Mouse (Mus musculus) C2C12 (cell line): ENCODE measurements around the gene Slamf8. TPM values are rescaled to one million over a fixed set of nuclear protein-coding genes. Genes with fewer than 3 reads are reported as not detected.

Experiments used
- H3K27me3 ChIP-seq: one replicate; pipeline ENCODE4 v1.6.1; 2011; ENCODE audit not compliant: control insufficient read depth, insufficient read depth, insufficient read length
- H3K36me3 ChIP-seq: one replicate; pipeline ENCODE4 v1.6.1; 2011; ENCODE audit not compliant: control insufficient read depth, insufficient read depth
- H3K4me3 ChIP-seq: one replicate; pipeline ENCODE4 v1.5.1; 2011; ENCODE audit warnings: mild to moderate bottlenecking, control low read depth; ENCODE audit not compliant: poor library complexity, insufficient read depth, severe bottlenecking
- H3K79me2 ChIP-seq: one replicate; pipeline ENCODE4 v1.6.1; 2011; ENCODE audit not compliant: control insufficient read depth, insufficient read depth
- H3K79me3 ChIP-seq: one replicate; pipeline ENCODE4 v1.6.1; 2011; ENCODE audit warnings: low read depth, control low read depth
- H3ac ChIP-seq: one replicate; pipeline ENCODE3; 2011; ENCODE audit warnings: low read depth; ENCODE audit not compliant: control insufficient read depth, insufficient read length
- CEBPB ChIP-seq: IDR thresholded peaks from one replicate; pipeline ENCODE4 v1.6.1; 2011; ENCODE audit warnings: low read depth, mild to moderate bottlenecking, control low read depth, moderate library complexity
- CTCF ChIP-seq: IDR thresholded peaks from one replicate; pipeline ENCODE4 v1.5.1; 2011; ENCODE audit not compliant: control insufficient read depth, insufficient read depth, insufficient read length
- FOSL1 ChIP-seq: IDR thresholded peaks from one replicate; pipeline ENCODE4 v1.8.0; 2011; ENCODE audit warnings: mild to moderate bottlenecking, low read length; ENCODE audit not compliant: poor library complexity, insufficient read depth, severe bottlenecking
- MAX ChIP-seq: IDR thresholded peaks from one replicate; pipeline ENCODE4 v1.6.1; 2011; ENCODE audit warnings: mild to moderate bottlenecking, control low read depth
- MYOD1 ChIP-seq: IDR thresholded peaks from one replicate; pipeline ENCODE4 v1.6.1; 2011; ENCODE audit warnings: low read depth; ENCODE audit not compliant: control insufficient read depth, insufficient read length
- MYOG ChIP-seq: IDR thresholded peaks from one replicate; pipeline ENCODE4 v1.6.1; 2011; ENCODE audit not compliant: control insufficient read depth, insufficient read length; ENCODE audit errors: extremely low read depth
- USF1 ChIP-seq: IDR thresholded peaks from one replicate; pipeline ENCODE4 v1.6.1; 2011; ENCODE audit warnings: low read depth, mild to moderate bottlenecking, control low read depth, moderate library complexity
- polyA plus RNA-seq: library from polyadenylated mRNA; unstranded; fragments of >200 nt; fragmentation: generic; extraction: Trizol; gene quantifications from one replicate; pipeline ENCODE4 v1.2.1, GENCODE M21; 2012; ENCODE audit warnings: missing spikeins

The Slamf8 gene
- polyA plus RNA-seq, 1 experiment, result not detected

GRCm38 (mm10) chr1:172539827-172540226 lies 50.5 kb downstream of the Slamf8 start:
- Histone ChIP-seq H3K79me2 (no peaks in the 10 kb centered on the region), H3ac (no peak overlapping the region), H3K27me3 (peaks cover 8% of the 10 kb centered on the region), H3K36me3 (no peaks in the 10 kb centered on the region), H3K4me3 (no peak overlapping the region), H3K79me3 (no peaks in the 10 kb centered on the region)
- no peak for TF ChIP-seq MAX
- no peak for TF ChIP-seq CTCF
- TF ChIP-seq CEBPB, result no peak
- no peak for TF ChIP-seq MYOG
- no peak for TF ChIP-seq FOSL1
- TF ChIP-seq MYOD1, result no peak
- no peak for TF ChIP-seq USF1

- H3ac ChIP-seq, result no peak overlapping the region
- no peak for TF ChIP-seq FOSL1
- TF ChIP-seq CEBPB, result no peak
- TF ChIP-seq MAX, result no peak
- no peak for TF ChIP-seq MYOD1
- TF ChIP-seq MYOG, result no peak
- no peak for TF ChIP-seq USF1
- no peak for TF ChIP-seq CTCF
- H3K79me3 ChIP-seq, result no peaks in the 10 kb centered on the region
- H3K4me3 ChIP-seq, result no peak overlapping the region
- no peaks in the 10 kb centered on the region for H3K79me2 ChIP-seq
- H3K27me3 ChIP-seq, result no peaks in the 10 kb centered on the region
- no peaks in the 10 kb centered on the region for H3K36me3 ChIP-seq
Measured at GRCm38 (mm10) chr1:172535116-172535515, 55.3 kb downstream of the Slamf8 start.

DNA sequence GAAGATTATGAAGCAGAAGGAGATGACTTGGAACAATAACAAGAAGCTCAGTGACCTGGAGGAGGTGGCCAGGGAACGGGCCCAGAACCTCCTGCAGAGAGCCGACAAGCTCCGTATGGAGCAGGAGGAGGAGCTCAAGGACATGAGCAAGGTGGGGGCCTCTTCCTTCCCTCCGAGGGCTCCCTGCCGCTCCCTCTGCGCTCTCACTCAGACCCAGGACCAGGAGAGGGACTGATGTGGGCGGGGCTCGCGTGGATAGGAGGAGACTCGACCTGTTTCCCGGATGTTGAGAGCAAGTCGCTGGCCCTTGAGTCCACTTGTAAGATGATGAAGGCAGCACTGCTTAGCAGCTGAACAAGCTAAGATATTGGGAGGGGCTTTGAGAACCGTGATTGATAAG lies 57.8 kb downstream of the Slamf8 start:
- no peak for TF ChIP-seq FOSL1
- no peak for TF ChIP-seq MAX
- TF ChIP-seq MYOG, result no peak
- no peak for TF ChIP-seq USF1
- no peak for TF ChIP-seq CEBPB
- no peak for TF ChIP-seq MYOD1
- TF ChIP-seq CTCF, result no peak
- Histone ChIP-seq H3K79me3 (no peaks in the 10 kb centered on the region), H3K4me3 (no peak overlapping the region), H3K79me2 (no peaks in the 10 kb centered on the region), H3ac (no peak overlapping the region), H3K36me3 (no peaks in the 10 kb centered on the region), H3K27me3 (no peaks in the 10 kb centered on the region)

Other genes starting within 250 kb of the Slamf8 start
- gene Kcnj10, start 249.4 kb downstream of the Slamf8 start, polyA plus RNA-seq, result not detected
- 3.8 TPM for gene Pigm, start 214.0 kb downstream of the Slamf8 start, polyA plus RNA-seq
- gene Slamf9, start 115.2 kb downstream of the Slamf8 start, polyA plus RNA-seq, result 0.19 TPM
- gene Igsf9, start 108.8 kb downstream of the Slamf8 start, polyA plus RNA-seq, result 4.1 TPM
- gene Tagln2, start 90.5 kb downstream of the Slamf8 start, polyA plus RNA-seq, result 771 TPM
- not detected for gene Cfap45, start 69.8 kb downstream of the Slamf8 start, polyA plus RNA-seq
- gene Vsig8, start 34.6 kb downstream of the Slamf8 start, polyA plus RNA-seq, result not detected
- not detected for gene Fcrl6, start 12.0 kb upstream of the Slamf8 start, polyA plus RNA-seq
- gene Dusp23, start 42.4 kb upstream of the Slamf8 start, polyA plus RNA-seq, result 0.89 TPM
- gene Crp, start 107.5 kb upstream of the Slamf8 start, polyA plus RNA-seq, result not detected